Mouse (Mus musculus): ENCODE data around the gene Tshr. TPM values are rescaled to one million over a fixed set of nuclear protein-coding genes. Genes with fewer than 3 reads are reported as not detected.

Tshr gene
- polyA plus RNA-seq (2012; rRNA removed), result 0.05 and 0.08 TPM in 2 replicates

DNA sequence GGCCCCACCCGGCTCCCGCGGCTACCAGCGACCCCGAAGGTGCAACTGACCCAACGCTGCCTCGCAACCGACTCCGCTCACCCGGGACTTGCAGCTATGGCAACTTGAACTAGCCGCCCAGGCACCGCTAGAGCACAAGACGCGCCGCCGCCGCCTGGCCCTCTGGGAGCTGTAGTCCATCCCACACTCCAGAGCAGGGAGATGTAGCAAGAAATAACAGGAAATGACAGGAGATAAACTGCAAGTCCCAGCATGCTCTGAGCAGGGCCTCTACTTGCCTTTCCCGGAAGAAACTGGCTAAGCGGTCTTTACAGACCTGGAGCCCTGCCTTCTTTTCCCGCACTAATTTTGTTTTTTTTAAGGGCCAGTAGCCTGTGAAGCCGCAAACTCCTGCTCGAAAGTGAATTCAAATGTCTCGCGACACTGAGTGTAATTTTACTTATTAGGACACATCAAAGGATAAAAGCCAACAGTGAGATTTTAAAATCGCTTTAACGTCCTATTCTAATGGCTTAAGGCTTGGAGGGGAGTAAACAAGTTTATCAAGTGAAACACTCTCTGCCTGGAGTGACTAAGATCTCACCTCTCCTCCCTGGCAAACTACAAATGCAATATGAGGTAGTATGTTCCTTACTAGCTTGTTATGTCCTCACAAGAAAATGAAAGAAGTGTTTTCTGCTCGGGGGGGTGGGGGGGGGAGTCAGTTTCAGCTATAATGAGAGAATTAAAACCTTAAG lies at the start of gene Tshr, which contains the start of gene Cep128:
Tshr (plus strand) TSS at position 283 of the 737 bp plus-strand sequence.
Cep128 (minus strand) TSS at position 129 of the 737 bp plus-strand sequence.

DNA sequence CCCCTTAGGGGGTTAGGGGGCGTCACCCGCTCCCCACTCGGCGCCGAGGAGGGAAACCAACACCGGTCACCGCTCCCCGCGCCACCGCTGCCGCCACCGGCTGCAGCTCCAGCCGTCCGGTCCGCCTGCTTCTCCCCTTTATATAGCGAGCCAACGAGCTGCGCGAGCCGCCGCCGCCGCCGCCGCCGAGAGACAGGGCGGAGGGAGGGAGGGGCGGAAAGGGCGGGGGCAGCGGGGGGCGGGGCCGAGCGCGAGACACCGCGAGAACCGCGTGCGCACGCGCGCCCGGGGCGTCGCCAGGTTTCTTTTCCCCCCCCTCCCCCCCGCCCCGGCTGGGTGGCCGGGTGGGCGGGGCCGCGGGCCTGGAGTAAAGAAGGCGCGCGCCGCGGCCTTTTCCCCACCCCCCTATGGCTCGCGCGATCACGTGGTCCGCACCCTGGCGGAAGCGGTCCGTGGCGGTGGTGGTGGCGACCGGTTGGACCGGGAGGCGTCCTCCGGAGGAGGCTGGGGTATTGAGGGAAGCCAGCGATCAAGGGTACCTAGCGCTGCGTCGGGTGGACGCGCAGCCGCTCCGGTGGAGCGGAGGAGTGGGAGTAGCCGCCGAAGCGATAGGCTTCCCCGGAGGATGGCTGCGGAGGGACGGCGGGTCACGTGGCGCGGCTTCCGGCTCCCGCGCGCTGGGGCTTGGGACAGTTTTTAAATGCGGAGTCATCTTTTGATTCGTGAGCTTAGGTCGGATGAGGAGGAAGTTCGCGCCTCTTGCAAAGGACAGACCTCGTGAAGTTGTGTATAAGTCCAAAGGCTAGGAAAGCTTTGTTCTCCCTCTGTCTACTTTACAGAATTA lies 205.7 kb downstream of the Tshr start, which contains the start of gene Gtf2a1:
Gtf2a1 (minus strand) TSS at position 641 of the 844 bp plus-strand sequence.

Other genes starting within 250 kb of the Tshr start
- gene Cep128, start 154 bp upstream of the Tshr start, polyA plus RNA-seq (2012; rRNA removed), result 4.8 and 5.4 TPM in 2 replicates
- gene Gtf2a1, start 205.9 kb downstream of the Tshr start, polyA plus RNA-seq (2012; rRNA removed), result 4.6 and 5.3 TPM in 2 replicates

Measured in liver, embryonic 18 days (tissue).